Mouse (Mus musculus): Measurements from ENCODE around the gene Timm22. TPM values are rescaled to one million over a fixed set of nuclear protein-coding genes. Genes with fewer than 3 reads are reported as not detected.

Gene Timm22
- total RNA-seq, 4 experiments from 2014 or later = 31.6 to 45.2 (median 39.6) TPM

- no peak for DNase-seq (ENCODE audit: low spot score in 2 of 2)
Measured at GRCm38 (mm10) chr11:76387097-76387496, 19.7 kb upstream of the Timm22 start.

GRCm38 (mm10) chr11:76388711-76389110 lies 18.0 kb upstream of the Timm22 start:
- DNase-seq (ENCODE audit: low spot score in 2 of 2) = no peak

GRCm38 (mm10) chr11:76392532-76392931 lies 14.2 kb upstream of the Timm22 start:
- no peak for DNase-seq (ENCODE audit: low spot score in 2 of 2)

- DNase-seq (ENCODE audit: low spot score in 2 of 2) = no peak
Measured at GRCm38 (mm10) chr11:76392996-76393395, 13.8 kb upstream of the Timm22 start.

GRCm38 (mm10) chr11:76397650-76398311 lies 9.0 kb upstream of the Timm22 start:
- DNase-seq (ENCODE audit: low spot score in 2 of 2) = no peak

GRCm38 (mm10) chr11:76398312-76398797 lies 8.4 kb upstream of the Timm22 start:
- peak; percentile 48 to 67 for DNase-seq (ENCODE audit: low spot score in 2 of 2)

DNA sequence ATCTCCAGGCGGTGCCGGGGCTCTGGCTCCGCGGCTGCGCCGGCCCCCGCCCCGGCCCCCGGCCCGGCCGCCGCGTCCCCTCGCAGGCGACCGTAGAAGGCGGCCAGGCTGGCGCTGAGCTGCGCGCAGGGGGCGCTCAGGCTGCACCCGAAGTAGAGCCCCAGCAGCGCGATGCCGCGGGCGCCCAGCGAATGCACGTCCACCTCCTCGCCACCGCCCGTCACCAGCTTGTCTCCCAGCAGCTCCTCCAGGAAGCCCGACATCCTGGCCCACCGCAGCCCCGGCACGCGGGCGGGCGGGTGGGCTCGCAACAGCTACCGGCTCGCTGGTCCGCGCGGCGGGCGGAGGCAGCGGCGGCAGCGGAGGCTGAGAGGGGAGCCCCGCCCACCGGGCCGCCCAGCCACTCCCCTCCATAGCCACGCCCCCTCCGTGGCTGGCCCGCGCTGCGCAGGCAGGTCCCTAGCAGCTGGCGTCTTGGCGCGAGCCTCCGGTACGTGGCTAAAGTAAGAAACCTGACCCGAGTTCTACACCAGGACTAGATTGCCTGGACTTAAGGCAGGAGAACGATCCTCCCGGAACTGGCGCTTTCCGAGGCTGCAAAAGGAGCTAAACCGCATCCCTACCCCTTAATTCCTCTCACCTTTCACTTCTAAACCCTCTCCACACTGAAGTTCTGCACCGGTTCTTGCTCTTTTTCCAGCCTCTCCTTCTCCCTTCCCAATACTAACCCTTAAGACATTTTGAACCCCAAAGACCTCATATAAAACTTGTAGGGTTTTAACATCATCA lies 7.8 kb upstream of the Timm22 start, which contains the start of gene Nxn:
Gene Nxn, minus strand, starts transcription at position 343 of the 789 bp plus-strand sequence.
- peak; percentile 95 to 97 for DNase-seq (ENCODE audit: low spot score in 2 of 2)

DNA sequence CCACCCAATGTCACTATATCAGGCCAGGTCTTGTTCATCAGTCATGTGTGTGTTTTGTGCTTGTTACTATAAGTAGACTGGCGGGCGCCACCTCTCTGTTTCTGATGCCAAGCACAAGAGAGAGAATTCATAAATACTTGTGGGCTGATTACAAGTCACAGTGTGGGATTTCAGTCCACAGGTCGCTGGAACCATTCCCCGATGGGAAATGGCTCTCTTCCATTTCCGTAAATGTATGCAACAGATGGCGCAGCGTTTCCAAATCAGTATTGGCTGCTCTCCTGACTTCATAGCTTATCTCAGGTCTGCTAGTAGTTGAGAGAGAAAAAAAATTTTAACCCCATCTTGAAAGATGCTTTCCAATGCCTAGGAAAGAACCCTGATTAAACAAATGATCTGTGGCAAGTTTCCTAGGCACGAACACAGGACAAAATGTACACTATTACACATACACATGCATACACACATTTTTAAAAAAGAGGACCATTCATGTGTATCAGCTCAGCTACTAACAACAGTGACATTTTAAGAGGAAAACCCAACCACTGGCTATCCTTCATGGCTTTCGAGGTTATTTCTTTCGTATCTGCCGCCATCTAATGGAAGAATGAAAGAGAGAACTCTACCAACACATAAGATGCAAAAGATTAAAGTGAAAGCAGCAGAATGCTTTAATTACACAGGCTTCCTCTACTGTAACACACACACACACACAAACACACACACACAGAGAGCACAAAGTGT lies 7.0 kb upstream of the Timm22 start:
- peak in 1 of 2 experiments; percentile 47 for DNase-seq (ENCODE audit: low spot score in 2 of 2)

DNA sequence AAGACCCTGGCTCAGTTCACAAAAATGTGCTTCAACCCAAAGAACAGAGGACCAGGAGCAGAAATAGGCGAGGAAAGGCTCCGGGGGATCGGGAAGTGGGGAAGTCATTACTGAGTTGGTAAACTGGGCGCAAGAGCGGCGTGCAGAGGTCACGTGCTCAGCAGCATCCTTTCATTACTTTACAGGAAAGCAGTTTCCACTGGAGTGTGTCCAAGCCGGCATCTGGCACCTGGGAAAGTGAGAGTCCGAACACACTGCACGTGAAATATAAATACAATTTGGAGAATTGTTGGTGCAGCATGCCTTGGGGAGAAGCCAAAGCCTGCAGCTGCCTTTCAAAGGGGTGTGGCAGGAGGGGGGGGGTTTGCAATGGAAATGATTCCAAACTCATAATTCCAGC lies 5.4 kb upstream of the Timm22 start:
- DNase-seq (ENCODE audit: low spot score in 2 of 2) = no peak

DNA sequence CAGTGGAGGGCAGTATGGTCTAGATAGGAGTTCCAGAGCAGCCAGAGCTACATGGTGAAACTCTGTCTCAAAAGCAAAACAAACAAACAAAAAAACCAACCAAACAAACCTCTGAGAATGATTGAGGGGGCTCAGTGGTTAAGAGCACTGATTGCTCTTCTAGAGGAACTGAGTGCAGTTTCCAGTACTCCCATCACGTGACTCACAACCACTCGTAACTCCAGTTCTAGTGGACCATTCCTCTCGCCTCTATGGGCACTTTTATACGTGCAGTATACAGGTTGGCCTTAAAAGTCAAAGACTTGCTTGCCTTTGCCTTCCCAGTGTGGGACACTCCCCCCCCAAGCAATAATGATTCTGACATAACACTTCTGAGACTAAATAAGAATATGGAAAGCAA lies 1.6 kb upstream of the Timm22 start:
- DNase-seq (ENCODE audit: low spot score in 2 of 2) = no peak

- no peak for DNase-seq (ENCODE audit: low spot score in 2 of 2)
Measured at GRCm38 (mm10) chr11:76405626-76406264, 1.0 kb upstream of the Timm22 start.

DNA sequence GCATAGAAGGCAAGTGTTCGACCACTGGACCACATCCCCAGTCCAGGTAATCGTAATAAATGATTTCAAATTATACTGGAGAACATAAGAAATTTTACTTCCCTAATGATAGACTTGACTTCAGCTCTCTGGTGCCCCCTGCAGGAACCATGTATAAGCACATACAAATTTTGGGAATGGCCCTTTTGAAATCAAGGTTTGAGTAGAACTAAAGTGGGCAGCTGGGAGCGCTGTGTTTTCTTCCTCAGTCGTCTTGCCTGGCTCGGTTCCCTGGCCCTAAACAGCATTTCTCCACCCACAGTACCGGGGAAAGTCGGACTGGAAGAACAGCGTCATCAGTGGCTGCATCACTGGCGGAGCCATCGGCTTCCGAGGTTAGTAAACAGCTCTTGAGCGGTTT lies 4.1 kb downstream of the Timm22 start:
- DNase-seq (ENCODE audit: low spot score in 2 of 2) = peak in 1 of 2 experiments; percentile 23

- no peak for DNase-seq (ENCODE audit: low spot score in 2 of 2)
Measured at GRCm38 (mm10) chr11:76413202-76413601, 6.5 kb downstream of the Timm22 start.

GRCm38 (mm10) chr11:76415001-76415400 lies 8.2 kb downstream of the Timm22 start:
- peak in 1 of 2 experiments; percentile 40 for DNase-seq (ENCODE audit: low spot score in 2 of 2)

DNA sequence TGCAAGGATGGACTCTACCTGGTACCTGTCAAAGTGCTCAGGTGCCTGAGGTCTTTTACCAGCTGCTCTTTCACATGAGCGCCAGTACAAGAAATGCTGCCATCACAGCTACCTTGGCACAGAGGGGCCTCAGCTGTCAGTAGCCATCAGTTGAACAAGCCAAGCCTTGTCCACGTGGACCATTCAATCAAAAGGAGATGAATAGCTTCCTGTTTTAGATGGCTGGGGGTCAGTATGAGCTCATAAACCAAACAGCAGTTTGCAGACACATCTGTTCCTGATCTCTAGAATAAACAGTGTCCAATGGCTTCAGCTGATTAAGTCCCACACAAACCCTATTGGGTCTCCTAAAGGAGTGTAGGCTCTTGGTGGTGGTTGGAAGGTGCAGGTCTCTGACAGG lies 9.2 kb downstream of the Timm22 start:
- no peak for DNase-seq (ENCODE audit: low spot score in 2 of 2)

DNA sequence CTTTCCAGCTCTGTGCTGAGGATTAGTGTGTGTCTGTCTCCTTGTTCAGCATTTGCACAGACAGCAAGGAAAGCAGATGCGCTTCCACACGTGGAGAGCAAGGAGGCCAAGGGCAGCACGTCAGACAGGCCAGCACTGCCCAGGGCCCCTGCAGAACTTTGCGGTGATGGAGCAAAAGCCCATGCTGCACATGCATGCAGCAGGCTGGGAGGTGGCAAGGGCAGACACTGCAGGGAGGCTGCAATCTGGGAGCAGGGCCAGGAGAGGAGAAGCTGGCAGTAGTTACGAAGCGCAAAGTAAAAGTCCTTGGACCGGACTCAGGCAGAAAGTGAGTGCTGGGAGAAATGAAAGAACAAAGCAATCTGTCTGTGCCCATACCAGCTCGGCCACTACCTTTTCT lies 11.7 kb downstream of the Timm22 start:
- DNase-seq (ENCODE audit: low spot score in 2 of 2) = no peak

DNA sequence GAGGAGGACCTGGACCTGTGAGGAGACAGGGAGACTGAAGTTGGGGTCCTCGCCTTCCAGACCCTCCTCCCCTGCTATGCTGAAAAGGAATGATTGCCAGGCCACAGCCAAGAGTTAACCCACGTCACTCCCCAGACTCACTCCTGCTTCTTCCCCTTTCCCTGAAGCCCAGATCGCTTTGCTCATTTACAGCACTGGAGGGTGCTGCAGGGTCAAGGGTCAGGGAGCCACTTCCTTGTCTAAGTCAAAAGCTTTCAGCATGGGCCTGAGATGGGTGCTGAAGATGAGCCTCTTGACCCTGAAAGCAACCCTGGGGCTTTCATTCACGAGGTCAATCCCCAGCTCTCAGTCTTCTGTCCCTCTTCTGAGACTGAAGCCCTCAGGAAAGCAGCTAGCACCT lies 12.4 kb downstream of the Timm22 start:
- DNase-seq (ENCODE audit: low spot score in 2 of 2) = no peak

- peak in 1 of 2 experiments; percentile 32 for DNase-seq (ENCODE audit: low spot score in 2 of 2)
Measured at GRCm38 (mm10) chr11:76420896-76421295, 14.1 kb downstream of the Timm22 start.

- DNase-seq (ENCODE audit: low spot score in 2 of 2) = no peak
Measured at GRCm38 (mm10) chr11:76425749-76426148, 19.0 kb downstream of the Timm22 start.

DNA sequence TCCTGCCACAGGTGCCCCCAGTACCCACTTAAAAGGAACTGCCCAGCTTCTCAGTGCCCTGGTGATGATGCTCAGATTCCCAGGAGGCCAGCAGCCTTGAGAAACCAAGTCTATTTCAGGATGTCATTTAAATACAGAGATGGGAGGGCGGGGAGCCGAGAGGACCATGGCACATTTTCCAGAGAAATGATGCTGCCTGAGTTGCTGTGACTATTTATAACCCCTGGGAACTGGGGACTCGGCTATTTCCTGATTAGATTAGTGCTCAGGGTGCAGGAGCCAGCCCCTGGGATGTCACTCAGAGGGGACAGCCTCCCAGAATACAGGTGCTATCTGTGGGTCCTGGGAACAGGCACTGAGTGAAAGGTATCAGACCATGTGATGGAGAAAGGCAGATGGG lies 21.0 kb downstream of the Timm22 start:
- DNase-seq (ENCODE audit: low spot score in 2 of 2) = peak in 1 of 2 experiments; percentile 24

- DNase-seq (ENCODE audit: low spot score in 2 of 2) = no peak
Measured at GRCm38 (mm10) chr11:76429046-76429445, 22.3 kb downstream of the Timm22 start.

Measured in gastrocnemius, adult 8-10 months (tissue).